Mouse (Mus musculus) kidney, postnatal 4 days (tissue): ENCODE measurements at regions not wholly inside any gene's neighbourhood (a gene's known extent, or its start where the extent isn't known, plus 50 kb on each side); places are given as distances from the start of the nearest gene placed in this dataset.
A peak's percentile ranks its signal among the peaks of the same experiment; 100 is the strongest.
"Not testable (repeated sequence)": the region's sequence is repeated elsewhere in the genome, so short reads cannot be mapped to it uniquely, and the experiment has no call there.

Experiments
- DNase-seq, 2 experiments: peaks; one replicate each; pipeline ENCODE4 v3.0.0; 2021; ENCODE audit warnings: mixed read lengths in 2 of 2

GRCm38 (mm10) chr3:118194754-118195153 is 326.0 kb upstream of the Snx7 start:
- no peak for DNase-seq

- DNase-seq = peak in 1 of 2 experiments; percentile 2
Measured at GRCm38 (mm10) chr3:118189382-118189781, 320.6 kb upstream of the Snx7 start.

GRCm38 (mm10) chr3:118177446-118177845 is 308.7 kb upstream of the Snx7 start:
- DNase-seq = no peak

GRCm38 (mm10) chr3:118162916-118163315 is 294.2 kb upstream of the Snx7 start:
- DNase-seq = no peak

GRCm38 (mm10) chr3:118144788-118145187 is 276.1 kb upstream of the Snx7 start:
- DNase-seq = no peak

- no peak for DNase-seq
Measured at GRCm38 (mm10) chr3:118141731-118142130, 273.0 kb upstream of the Snx7 start.

- DNase-seq = no peak
Measured at GRCm38 (mm10) chr3:118140108-118140507, 271.4 kb upstream of the Snx7 start.

- DNase-seq = not testable (repeated sequence)
Measured at GRCm38 (mm10) chr3:118128349-118128748, 259.6 kb upstream of the Snx7 start.

GRCm38 (mm10) chr3:118102635-118103034 is 233.9 kb upstream of the Snx7 start:
- no peak for DNase-seq

GRCm38 (mm10) chr3:118084508-118084907 is 215.8 kb upstream of the Snx7 start:
- no peak for DNase-seq

- no peak for DNase-seq
Measured at GRCm38 (mm10) chr3:118072363-118072762, 203.6 kb upstream of the Snx7 start.

GRCm38 (mm10) chr3:118070129-118070528 is 201.4 kb upstream of the Snx7 start:
- DNase-seq = peak in 1 of 2 experiments; percentile 11

- no peak for DNase-seq
Measured at GRCm38 (mm10) chr3:118063679-118064078, 194.9 kb upstream of the Snx7 start.

GRCm38 (mm10) chr3:118062569-118062968 is 193.8 kb upstream of the Snx7 start:
- no peak for DNase-seq

GRCm38 (mm10) chr3:118047016-118047415 is 178.3 kb upstream of the Snx7 start:
- no peak for DNase-seq

- no peak for DNase-seq
Measured at GRCm38 (mm10) chr3:118046536-118046935, 177.8 kb upstream of the Snx7 start.

- DNase-seq = no peak
Measured at GRCm38 (mm10) chr3:118036501-118036900, 167.8 kb upstream of the Snx7 start.

- DNase-seq = no peak
Measured at GRCm38 (mm10) chr3:117995401-117995800, 126.7 kb upstream of the Snx7 start.

GRCm38 (mm10) chr3:117994110-117994509 is 125.4 kb upstream of the Snx7 start:
- DNase-seq = no peak

GRCm38 (mm10) chr3:117990561-117990960 is 121.8 kb upstream of the Snx7 start:
- DNase-seq = no peak

- no peak for DNase-seq
Measured at GRCm38 (mm10) chr3:117988443-117988842, 119.7 kb upstream of the Snx7 start.

GRCm38 (mm10) chr3:117975638-117976037 is 106.9 kb upstream of the Snx7 start:
- DNase-seq = no peak

GRCm38 (mm10) chr3:117968805-117969204 is 100.1 kb upstream of the Snx7 start:
- no peak for DNase-seq

GRCm38 (mm10) chr3:117938426-117938825 is 69.7 kb upstream of the Snx7 start:
- no peak for DNase-seq

- DNase-seq = no peak
Measured at GRCm38 (mm10) chr3:117927527-117927926, 58.8 kb upstream of the Snx7 start.
